Mouse (Mus musculus) thymus, adult 2 months (tissue): ENCODE measurements around the gene Mmp23. TPM values are rescaled to one million over a fixed set of nuclear protein-coding genes. Genes with fewer than 3 reads are reported as not detected.

ENCODE experiments used
- DNase-seq: peaks from one replicate; pipeline ENCODE4 v3.0.0; 2021
- H3K27ac ChIP-seq: fragments of 200-500 bp; 2 replicates; pipeline ENCODE4 v1.5.1; 2012; ENCODE audit warnings: low read length, control low read depth; ENCODE audit not compliant: control insufficient read depth, insufficient read depth
- H3K27me3 ChIP-seq: fragments of 200-500 bp; 2 replicates; pipeline ENCODE4 v1.6.1; 2012; ENCODE audit warnings: mild to moderate bottlenecking, low read length, moderate library complexity, mixed read lengths; ENCODE audit not compliant: control insufficient read depth, insufficient read depth
- H3K36me3 ChIP-seq: fragments of 200-500 bp; 2 replicates; pipeline ENCODE4 v1.6.1; 2012; ENCODE audit warnings: mild to moderate bottlenecking, low read length, moderate library complexity; ENCODE audit not compliant: control insufficient read depth, insufficient read depth
- H3K4me1 ChIP-seq: fragments of 200-500 bp; replicated peaks from 2 replicates; pipeline ENCODE4 v1.6.1; 2012; ENCODE audit warnings: low read length; ENCODE audit not compliant: control insufficient read depth, insufficient read depth
- H3K4me3 ChIP-seq: fragments of 200-500 bp; 2 replicates; pipeline ENCODE4 v1.5.1; 2012; ENCODE audit warnings: mild to moderate bottlenecking, low read length, control low read depth, moderate library complexity; ENCODE audit not compliant: control insufficient read depth, insufficient read depth
- CTCF ChIP-seq: fragments of 200-500 bp; IDR thresholded peaks from 2 replicates; pipeline ENCODE4 v1.5.1; 2012; ENCODE audit warnings: mild to moderate bottlenecking, control low read depth, low read length, moderate library complexity, borderline replicate concordance; ENCODE audit not compliant: control insufficient read depth, poor library complexity, insufficient read depth; ENCODE audit errors: extremely low read depth
- POLR2A ChIP-seq: fragments of 200-500 bp; IDR thresholded peaks from 2 replicates; pipeline ENCODE4 v1.6.1; 2012; ENCODE audit warnings: mild to moderate bottlenecking, low read length, control low read depth, moderate library complexity; ENCODE audit not compliant: control insufficient read depth, poor library complexity, insufficient read depth; ENCODE audit errors: extremely low read depth
- WGBS: fragments of 180-500 bp; shearing (Covaris S2); methylation state at CpG from one replicate; pipeline ENCODE4 v1.1.7; 2018; 5-methylcytosine and 5-hydroxymethylcytosine counted together
- polyA plus RNA-seq: library from polyadenylated mRNA; depleted of rRNA; stranded (reverse); fragments of >200 nt; gene quantifications from 2 replicates; pipeline ENCODE4 v1.2.3, GENCODE M21; 2012

The Mmp23 gene
- polyA plus RNA-seq, 1 experiment: 17.0 TPM

- WGBS: 8% methylated on average over 8 of the region's 8 CpGs
- TF ChIP-seq POLR2A (no peak), CTCF (no peak)
- no peaks in the 10 kb centered on the region for H3K36me3 ChIP-seq
Observed at GRCm38 (mm10) chr4:155669598-155670075, 16.5 kb upstream of the Mmp23 start.

GRCm38 (mm10) chr4:155668689-155669597 lies 15.8 kb upstream of the Mmp23 start, which contains the start of gene Mib2:
Gene Mib2 (minus strand): TSS chr4:155669198.
- Histone ChIP-seq H3K4me3 (peak within 1 kb of the TSS; percentile 91), H3K27me3 (no peaks in the 10 kb centered on the region), H3K36me3 (no peaks in the 10 kb centered on the region), H3K27ac (no peak within 1 kb of the TSS), H3K4me1 (peaks cover 5% of the 10 kb centered on the region)
- DNase-seq: peak; percentile 97
- under 1% methylated on average over 73 of the region's 73 CpGs for WGBS
- TF ChIP-seq CTCF (peak; percentile 53; the same call in 1 of the 2 replicates), POLR2A (peak; percentile 74)

More at GRCm38 (mm10) chr4:155669598-155670075, 16.5 kb upstream of the Mmp23 start:
- no peak overlapping the region for H3K27ac ChIP-seq
- peak overlapping the region; percentile 91; the same call in 1 of the 2 replicates for H3K4me3 ChIP-seq
- H3K27me3 ChIP-seq: no peaks in the 10 kb centered on the region
- DNase-seq: no peak
- H3K4me1 ChIP-seq: peaks cover 5% of the 10 kb centered on the region

GRCm38 (mm10) chr4:155666903-155667302 lies 13.7 kb upstream of the Mmp23 start:
- Histone ChIP-seq H3K4me3 (no peak overlapping the region), H3K36me3 (no peaks in the 10 kb centered on the region), H3K27ac (no peak overlapping the region), H3K4me1 (peaks cover 5% of the 10 kb centered on the region), H3K27me3 (no peaks in the 10 kb centered on the region)
- DNase-seq: no peak
- TF ChIP-seq POLR2A (no peak), CTCF (no peak)

- DNase-seq: no peak
- Histone ChIP-seq H3K4me3 (no peak overlapping the region), H3K4me1 (no peaks in the 10 kb centered on the region), H3K27me3 (no peaks in the 10 kb centered on the region), H3K36me3 (no peaks in the 10 kb centered on the region), H3K27ac (no peak overlapping the region)
- WGBS: 95% methylated on average over 12 of the region's 12 CpGs
- TF ChIP-seq CTCF (no peak), POLR2A (no peak)
Observed at GRCm38 (mm10) chr4:155660641-155661040, 7.5 kb upstream of the Mmp23 start.

- WGBS: 94% methylated on average over 10 of the region's 10 CpGs
- no peaks in the 10 kb centered on the region for H3K36me3 ChIP-seq
- DNase-seq: no peak
- peaks cover 13% of the 10 kb centered on the region for H3K4me1 ChIP-seq
- H3K27me3 ChIP-seq: peaks cover 2% of the 10 kb centered on the region; the same call in 1 of the 2 replicates
- no peak overlapping the region for H3K4me3 ChIP-seq
- H3K27ac ChIP-seq: no peak overlapping the region
- TF ChIP-seq CTCF: no peak
- TF ChIP-seq POLR2A: no peak
Observed at GRCm38 (mm10) chr4:155658961-155659360, 5.8 kb upstream of the Mmp23 start.

GRCm38 (mm10) chr4:155656214-155656751 lies 3.1 kb upstream of the Mmp23 start:
- peaks cover 18% of the 10 kb centered on the region for H3K27me3 ChIP-seq
- H3K4me3 ChIP-seq: no peak overlapping the region
- H3K4me1 ChIP-seq: peaks cover 24% of the 10 kb centered on the region
- WGBS: 98% methylated on average over 13 of the region's 13 CpGs
- TF ChIP-seq CTCF: no peak
- no peak for TF ChIP-seq POLR2A
- no peak for DNase-seq
- H3K36me3 ChIP-seq: no peaks in the 10 kb centered on the region
- no peak overlapping the region for H3K27ac ChIP-seq
